Mouse (Mus musculus) embryonic facial prominence, embryonic 15.5 days (tissue): ENCODE measurements around the gene Nrxn1. TPM values are rescaled to one million over a fixed set of nuclear protein-coding genes. Genes with fewer than 3 reads are reported as not detected.
"Not testable (repeated sequence)": the region's sequence is repeated elsewhere in the genome, so short reads cannot be mapped to it uniquely, and the experiment has no call there.

Experiments
- ATAC-seq: fragments of 200-750 bp; cut with Nextera tagmentation; 2 replicates; pipeline ENCODE4 v1.8.0; 2017; ENCODE audit warnings: low read depth, moderate TSS enrichment; ENCODE audit not compliant: insufficient number of reproducible peaks, low FRiP score, low TSS enrichment
- H3K27ac ChIP-seq: fragments of 300-500 bp; sonication (generic); replicated peaks from 2 replicates; pipeline ENCODE4 v1.5.1; 2015; ENCODE audit warnings: mild to moderate bottlenecking, inconsistent platforms
- H3K27me3 ChIP-seq: fragments of 300-500 bp; sonication (generic); 2 replicates; pipeline ENCODE4 v1.6.1; 2015; ENCODE audit warnings: inconsistent platforms
- H3K36me3 ChIP-seq: fragments of 300-500 bp; sonication (generic); 2 replicates; pipeline ENCODE4 v1.6.1; 2015; ENCODE audit warnings: mild to moderate bottlenecking, inconsistent platforms
- H3K4me1 ChIP-seq: fragments of 300-500 bp; sonication (generic); 2 replicates; pipeline ENCODE4 v1.6.1; 2015; ENCODE audit warnings: inconsistent platforms
- H3K4me2 ChIP-seq: fragments of 300-500 bp; sonication (generic); replicated peaks from 2 replicates; pipeline ENCODE4 v1.6.1; 2015; ENCODE audit warnings: mild to moderate bottlenecking, inconsistent platforms
- H3K4me3 ChIP-seq: fragments of 300-500 bp; sonication (generic); replicated peaks from 2 replicates; pipeline ENCODE4 v1.5.1; 2015; ENCODE audit warnings: mild to moderate bottlenecking, inconsistent platforms
- H3K9ac ChIP-seq: fragments of 300-500 bp; sonication (generic); 2 replicates; pipeline ENCODE4 v1.6.1; 2015; ENCODE audit warnings: inconsistent platforms
- H3K9me3 ChIP-seq: fragments of 300-500 bp; sonication (generic); replicated peaks from 2 replicates; pipeline ENCODE4 v1.6.1; 2016; ENCODE audit warnings: inconsistent platforms
- WGBS: fragments of 180-500 bp; shearing (Covaris S2); methylation state at CpG from one replicate; pipeline ENCODE4 v1.1.7; 2015; 5-methylcytosine and 5-hydroxymethylcytosine counted together
- polyA plus RNA-seq: library from polyadenylated mRNA; unstranded; fragments of >200 nt; fragmentation: Nextera tagmentation; extraction: Ambion mirVana; gene quantifications from 2 replicates; pipeline ENCODE4 v1.2.1, GENCODE M21; 2015

Gene Nrxn1
- polyA plus RNA-seq, 1 experiment from 2014 or later, result 12.6 TPM

GRCm38 (mm10) chr17:90544639-90545259 lies 548.1 kb downstream of the Nrxn1 start:
- ATAC-seq, result no peak
- 64% methylated on average over 8 of the region's 8 CpGs for WGBS
- H3K4me2 ChIP-seq, result no peak overlapping the region
- no peaks in the 10 kb centered on the region for H3K9me3 ChIP-seq
- no peaks in the 10 kb centered on the region for H3K36me3 ChIP-seq
- H3K4me1 ChIP-seq, result no peaks in the 10 kb centered on the region
- no peak overlapping the region for H3K9ac ChIP-seq
- no peaks in the 10 kb centered on the region for H3K27me3 ChIP-seq
- no peak overlapping the region for H3K4me3 ChIP-seq
- no peak overlapping the region for H3K27ac ChIP-seq

GRCm38 (mm10) chr17:90543986-90544638 lies 548.8 kb downstream of the Nrxn1 start:
- no peak for ATAC-seq
- Histone ChIP-seq H3K36me3 (no peaks in the 10 kb centered on the region), H3K27ac (no peak overlapping the region), H3K4me3 (no peak overlapping the region), H3K4me2 (no peak overlapping the region), H3K9ac (no peak overlapping the region), H3K4me1 (no peaks in the 10 kb centered on the region), H3K27me3 (no peaks in the 10 kb centered on the region), H3K9me3 (no peaks in the 10 kb centered on the region)
- WGBS, result 59% methylated on average over 4 of the region's 4 CpGs

- Histone ChIP-seq H3K27ac (no peak overlapping the region), H3K4me1 (no peaks in the 10 kb centered on the region), H3K4me3 (no peak overlapping the region), H3K4me2 (no peak overlapping the region), H3K27me3 (no peaks in the 10 kb centered on the region), H3K36me3 (no peaks in the 10 kb centered on the region), H3K9ac (no peak overlapping the region), H3K9me3 (no peaks in the 10 kb centered on the region)
- no peak for ATAC-seq
- WGBS, result 67% methylated on average over 2 of the region's 2 CpGs
Measured at GRCm38 (mm10) chr17:90531443-90531842, 561.4 kb downstream of the Nrxn1 start.

- no peaks in the 10 kb centered on the region for H3K36me3 ChIP-seq
- no peak for ATAC-seq
- no peaks in the 10 kb centered on the region for H3K9me3 ChIP-seq
- H3K4me2 ChIP-seq, result no peak overlapping the region
- no peak overlapping the region for H3K4me3 ChIP-seq
- H3K4me1 ChIP-seq, result no peaks in the 10 kb centered on the region
- no peak overlapping the region for H3K27ac ChIP-seq
- H3K9ac ChIP-seq, result no peak overlapping the region
- 59% methylated on average over 2 of the region's 2 CpGs for WGBS
- H3K27me3 ChIP-seq, result no peaks in the 10 kb centered on the region
Measured at GRCm38 (mm10) chr17:90506026-90506425, 586.8 kb downstream of the Nrxn1 start.

GRCm38 (mm10) chr17:90503999-90504398 lies 588.9 kb downstream of the Nrxn1 start:
- WGBS, result 64% methylated on average over 7 of the region's 7 CpGs
- not testable (repeated sequence) for H3K4me3 ChIP-seq, H3K9me3 ChIP-seq, H3K9ac ChIP-seq, H3K27me3 ChIP-seq, H3K4me1 ChIP-seq, H3K36me3 ChIP-seq, H3K4me2 ChIP-seq, H3K27ac ChIP-seq, ATAC-seq

- H3K36me3 ChIP-seq, result no peaks in the 10 kb centered on the region
- H3K4me3 ChIP-seq, result no peak overlapping the region
- no peak for ATAC-seq
- H3K27ac ChIP-seq, result no peak overlapping the region
- no peaks in the 10 kb centered on the region for H3K27me3 ChIP-seq
- H3K4me2 ChIP-seq, result no peak overlapping the region
- H3K9me3 ChIP-seq, result no peaks in the 10 kb centered on the region
- no peaks in the 10 kb centered on the region for H3K4me1 ChIP-seq
- 46% methylated on average over 6 of the region's 6 CpGs for WGBS
- no peak overlapping the region for H3K9ac ChIP-seq
Measured at GRCm38 (mm10) chr17:90501023-90501675, 591.7 kb downstream of the Nrxn1 start.

GRCm38 (mm10) chr17:90479531-90480250 lies 613.2 kb downstream of the Nrxn1 start:
- H3K27ac ChIP-seq, result no peak overlapping the region
- H3K27me3 ChIP-seq, result no peaks in the 10 kb centered on the region
- no peak overlapping the region for H3K4me3 ChIP-seq
- no peaks in the 10 kb centered on the region for H3K9me3 ChIP-seq
- no peak for ATAC-seq
- no peaks in the 10 kb centered on the region for H3K4me1 ChIP-seq
- no peak overlapping the region for H3K9ac ChIP-seq
- H3K4me2 ChIP-seq, result no peak overlapping the region
- H3K36me3 ChIP-seq, result no peaks in the 10 kb centered on the region

GRCm38 (mm10) chr17:90456748-90457147 lies 636.1 kb downstream of the Nrxn1 start:
- Histone ChIP-seq H3K9ac (no peak overlapping the region), H3K27me3 (peaks cover 33% of the 10 kb centered on the region), H3K9me3 (no peaks in the 10 kb centered on the region), H3K4me3 (no peak overlapping the region), H3K27ac (no peak overlapping the region), H3K4me1 (peaks cover 20% of the 10 kb centered on the region), H3K4me2 (no peak overlapping the region), H3K36me3 (no peaks in the 10 kb centered on the region)
- 23% methylated on average over 5 of the region's 5 CpGs for WGBS
- ATAC-seq, result no peak

GRCm38 (mm10) chr17:90455904-90456303 lies 637.0 kb downstream of the Nrxn1 start:
- Histone ChIP-seq H3K27me3 (peaks cover 33% of the 10 kb centered on the region), H3K9ac (no peak overlapping the region)
- under 1% methylated on average over 13 of the region's 13 CpGs for WGBS

GRCm38 (mm10) chr17:90455409-90455775 lies 637.5 kb downstream of the Nrxn1 start:
- H3K27me3 ChIP-seq, result peaks cover 33% of the 10 kb centered on the region
- H3K4me2 ChIP-seq, result peak overlapping the region; percentile 89
- H3K4me3 ChIP-seq, result peak overlapping the region; percentile 49
- H3K4me1 ChIP-seq, result peaks cover 20% of the 10 kb centered on the region
- H3K9me3 ChIP-seq, result no peaks in the 10 kb centered on the region
- no peaks in the 10 kb centered on the region for H3K36me3 ChIP-seq
- ATAC-seq, result 0 out of 2 replicates have a peak, but pooled peaks have one; percentile 63
- WGBS, result under 1% methylated on average over 23 of the region's 23 CpGs
- no peak overlapping the region; the same call in 1 of the 2 replicates for H3K9ac ChIP-seq
- H3K27ac ChIP-seq, result no peak overlapping the region

More at GRCm38 (mm10) chr17:90455904-90456303, 637.0 kb downstream of the Nrxn1 start:
- Histone ChIP-seq H3K27ac (no peak overlapping the region), H3K4me1 (peaks cover 20% of the 10 kb centered on the region), H3K36me3 (no peaks in the 10 kb centered on the region), H3K4me3 (peak overlapping the region; percentile 49), H3K9me3 (no peaks in the 10 kb centered on the region), H3K4me2 (peak overlapping the region; percentile 89)
- ATAC-seq, result peak; percentile 65; the same call in 1 of the 2 replicates

GRCm38 (mm10) chr17:90454738-90455408 lies 638.0 kb downstream of the Nrxn1 start:
- H3K36me3 ChIP-seq, result no peaks in the 10 kb centered on the region
- H3K27ac ChIP-seq, result no peak overlapping the region
- H3K9me3 ChIP-seq, result no peaks in the 10 kb centered on the region
- ATAC-seq, result no peak
- 1% methylated on average over 41 of the region's 41 CpGs for WGBS
- peaks cover 33% of the 10 kb centered on the region for H3K27me3 ChIP-seq
- no peak overlapping the region; the same call in 1 of the 2 replicates for H3K9ac ChIP-seq
- peak overlapping the region; percentile 49 for H3K4me3 ChIP-seq
- peak overlapping the region; percentile 89 for H3K4me2 ChIP-seq
- peaks cover 20% of the 10 kb centered on the region for H3K4me1 ChIP-seq
